Mouse (Mus musculus) adrenal gland, adult 18-20 months (tissue): ENCODE measurements around the gene Ap2a2. TPM values are rescaled to one million over a fixed set of nuclear protein-coding genes. Genes with fewer than 3 reads are reported as not detected.
"Not testable (repeated sequence)": the region's sequence is repeated elsewhere in the genome, so short reads cannot be mapped to it uniquely, and the experiment has no call there.

Experiments used
- DNase-seq, 2 experiments: peaks; one replicate each; pipeline ENCODE4 v3.0.0; 2021 to 2022; ENCODE audit warnings: low spot score in 2 of 2
- microRNA-seq, 2 experiments: library from miRNA; unstranded; fragments of <30 nt; microRNA quantifications; one replicate each; pipeline ENCODE4 v1.2.0; 2021; ENCODE audit warnings: borderline number of aligned reads in 2 of 2
- total RNA-seq, 2 experiments: library from RNA; stranded (reverse); gene quantifications; 1 replicate in 1 of 2; 2 replicates in 1 of 2; pipeline ENCODE4 v1.2.3; 2021

Gene Ap2a2
- total RNA-seq, 2 experiments from 2014 or later = 56.4 to 83.8 TPM

- no peak for DNase-seq
These were observed 85.8 kb downstream of the Ap2a2 start for GRCm38 (mm10) chr7:141647815-141648214.

DNA sequence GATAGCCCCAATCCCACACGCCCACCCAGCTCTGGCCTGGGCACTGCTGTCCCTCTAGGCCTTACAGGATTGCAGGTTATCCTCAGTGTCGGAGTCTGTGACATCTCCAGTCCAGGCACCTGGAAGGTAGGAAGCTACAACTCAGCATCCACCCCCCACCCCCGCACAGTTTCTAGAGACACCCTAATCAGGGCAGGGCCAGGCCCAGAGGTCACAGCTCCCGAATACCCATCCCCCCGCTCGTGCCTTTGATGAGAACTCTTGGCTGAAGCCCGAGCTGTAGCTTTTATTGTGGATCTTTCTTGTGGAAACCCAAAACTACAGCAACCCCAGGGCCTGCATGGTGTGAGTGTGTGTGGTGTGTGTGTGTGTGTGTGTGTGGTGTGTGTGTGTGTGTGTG, 90.2 kb downstream of the Ap2a2 start:
- no peak for DNase-seq

DNA sequence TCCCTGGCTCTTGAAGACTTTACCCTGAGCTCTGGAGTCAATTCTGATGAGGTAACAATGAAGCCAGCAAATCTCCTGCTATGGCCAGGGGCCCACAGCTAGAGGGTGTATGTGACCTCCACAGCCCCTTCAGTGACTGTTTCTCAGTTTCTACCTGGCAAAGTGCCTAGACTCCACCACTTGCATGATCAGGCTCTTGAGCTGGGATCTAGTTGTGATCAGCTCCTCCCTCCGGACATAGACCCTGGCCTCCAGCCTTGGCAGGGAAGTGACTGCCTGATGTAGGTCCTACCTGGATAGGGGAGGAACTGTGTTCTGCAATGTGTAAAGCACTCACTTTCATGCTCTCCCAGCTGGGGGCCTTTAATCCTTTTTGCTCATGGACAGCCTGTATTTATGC, 98.4 kb downstream of the Ap2a2 start:
- no peak for DNase-seq

GRCm38 (mm10) chr7:141661481-141661880, 99.5 kb downstream of the Ap2a2 start:
- no peak for DNase-seq

- DNase-seq = no peak
These were observed 100.2 kb downstream of the Ap2a2 start for GRCm38 (mm10) chr7:141662223-141662622.

GRCm38 (mm10) chr7:141666190-141666589, 104.2 kb downstream of the Ap2a2 start:
- peak; percentile 25 to 30 for DNase-seq

DNA sequence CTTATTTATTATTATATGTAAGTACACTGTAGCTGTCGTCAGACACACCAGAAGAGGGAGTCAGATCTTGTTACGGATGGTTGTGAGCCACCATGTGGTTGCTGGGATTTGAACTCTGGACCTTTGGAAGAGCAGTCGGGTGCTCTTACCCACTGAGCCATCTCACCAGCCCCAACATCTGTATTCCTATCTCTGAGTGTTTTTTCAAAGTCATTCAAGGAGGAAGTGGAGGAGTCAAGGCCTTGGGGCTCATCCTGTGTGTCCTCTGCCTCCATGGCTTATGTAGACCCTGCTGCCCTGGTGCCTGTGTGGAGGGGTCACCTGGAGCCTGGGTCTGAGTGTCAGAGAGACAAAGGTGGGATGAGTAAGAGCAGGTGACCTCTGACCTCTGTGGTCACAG, 107.1 kb downstream of the Ap2a2 start:
- not testable (repeated sequence) for DNase-seq

DNA sequence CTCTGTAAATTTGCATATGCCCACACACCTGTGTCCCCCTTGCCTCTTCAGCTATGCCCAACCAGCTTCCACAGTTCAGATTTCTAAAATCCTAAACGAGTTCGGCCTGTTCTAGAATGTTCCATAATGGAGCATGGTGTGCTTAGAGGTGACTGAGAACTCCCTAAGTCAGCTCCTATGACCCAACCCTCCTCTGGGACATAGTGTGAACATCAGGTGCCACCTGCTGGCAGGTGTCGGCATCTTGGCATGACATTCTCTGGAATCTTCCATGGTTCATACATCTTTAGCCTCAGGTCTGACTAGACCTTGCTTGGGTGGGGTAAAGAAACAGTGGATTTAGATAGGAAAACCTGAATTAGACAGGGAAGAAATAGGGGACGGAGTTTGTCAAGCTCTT, 109.0 kb downstream of the Ap2a2 start:
- no peak for DNase-seq

- no peak for DNase-seq
These were observed 109.8 kb downstream of the Ap2a2 start for GRCm38 (mm10) chr7:141671626-141672291.

GRCm38 (mm10) chr7:141678922-141679321, 116.9 kb downstream of the Ap2a2 start:
- no peak for DNase-seq

Small RNA genes within 50 kb of the gene (microRNA-seq; reads per million reads assigned to microRNA genes)
- gene Mir7063 = 0 to 0.95 reads per million in 2 experiments

Other genes with a start within 250 kb of the Ap2a2 start
- 10 to 100 TPM; 21.9 to 30.3 TPM for gene Deaf1, start 234.5 kb upstream of the Ap2a2 start, total RNA-seq
- gene Tmem80, start 234.4 kb upstream of the Ap2a2 start, total RNA-seq = 10 to 100 TPM; 25.7 to 25.9 TPM
- 1 to 10 TPM; 1.9 to 2.7 TPM for gene Eps8l2, start 223.3 kb upstream of the Ap2a2 start, total RNA-seq
- gene Taldo1, start 170.0 kb upstream of the Ap2a2 start, total RNA-seq = 100 to 1,000 TPM; 677 to 814 TPM
- 10 to 100 TPM; 25.5 to 35.3 TPM for gene Gatd1, start 148.0 kb upstream of the Ap2a2 start, total RNA-seq
- 1 to 10 TPM; 1.7 to 2.4 TPM for gene Cend1, start 132.7 kb upstream of the Ap2a2 start, total RNA-seq
- gene Slc25a22, start 124.3 kb upstream of the Ap2a2 start, total RNA-seq = 100 to 1,000 TPM; 104 to 105 TPM
- gene Pidd1, start 118.1 kb upstream of the Ap2a2 start, total RNA-seq = 1 to 10 TPM; 1.1 to 1.4 TPM
- gene Rplp2, start 114.8 kb upstream of the Ap2a2 start, total RNA-seq = 1,000 to 10,000 TPM in 1 of 2 experiments, 100 to 1,000 TPM in 1; 949 to 1,096 TPM
- gene Pnpla2, start 107.0 kb upstream of the Ap2a2 start, total RNA-seq = 1,000 to 10,000 TPM in 1 of 2 experiments, 100 to 1,000 TPM in 1; 739 to 1,290 TPM
- 10 to 100 TPM; 11.2 to 12.5 TPM for gene Cracr2b, start 101.1 kb upstream of the Ap2a2 start, total RNA-seq
- 100 to 1,000 TPM; 317 to 379 TPM for gene Cd151, start 94.8 kb upstream of the Ap2a2 start, total RNA-seq
- gene Polr2l, start 87.0 kb upstream of the Ap2a2 start, total RNA-seq = 100 to 1,000 TPM; 104 to 114 TPM
- gene Tspan4, start 86.9 kb upstream of the Ap2a2 start, total RNA-seq = 10 to 100 TPM; 49.6 to 61.3 TPM
- 10 to 100 TPM; 54.5 to 59.0 TPM for gene Chid1, start 22.3 kb upstream of the Ap2a2 start, total RNA-seq
- gene Muc6, start 93.1 kb downstream of the Ap2a2 start, total RNA-seq = not detected
- 1 to 10 TPM in 1 of 2 experiments, under 1 TPM in 1; 0.50 to 2.7 TPM for gene Muc2, start 128.2 kb downstream of the Ap2a2 start, total RNA-seq
- not detected for gene Muc5ac, start 226.8 kb downstream of the Ap2a2 start, total RNA-seq